In genomic region chr6:38624439-38624838, GRCm38 (mm10) we compare ENCODE assay signal across 11 mouse cellular contexts. TPM values are rescaled to one million over a fixed set of nuclear protein-coding genes. Genes with fewer than 3 reads are reported as not detected.
DNase-seq lines count a peak whose midpoint lies in the region; ATAC-seq and TF ChIP-seq lines count a peak whose summit lies in the region.
"Had no signal": no experiment of that assay in that cellular context is flagged by ENCODE, and none has a peak within 500 bp of the region (broad histone marks: within the 10 kb centered on the region; RNA-seq: fewer than 3 reads in every experiment).

No protein-coding gene starts in this region.

- no peak overlapping the region for H3K27ac ChIP-seq in hindbrain, postnatal 0 days
- H3K27ac ChIP-seq in hindbrain, embryonic 11.5 days (ENCODE audit: low read depth, low read length) = no peak overlapping the region
- peak overlapping the region; percentile 69 to 73 for H3K27ac ChIP-seq in heart, embryonic 14.5 days (replicated peaks in 1 of 2; ENCODE audit: control insufficient read depth in 1 of 2, insufficient read depth in 1 of 2, low read depth in 2 of 2, low read length in 2 of 2)
- no peak overlapping the region for H3K27ac ChIP-seq in forebrain, embryonic 10.5 days
- H3K27ac ChIP-seq: hindbrain, embryonic 12.5 days; limb, embryonic 12.5 days; macrophage; neural tube, embryonic 12.5 days had no signal

- WGBS in hindbrain, postnatal 0 days = 49% methylated on average over 1 of the region's 1 CpGs
- WGBS in hindbrain, embryonic 11.5 days = 86% methylated on average over 1 of the region's 1 CpGs
- WGBS in heart, embryonic 14.5 days = 11% methylated on average over 1 of the region's 1 CpGs
- WGBS in forebrain, embryonic 10.5 days = 98% methylated on average over 1 of the region's 1 CpGs

- no peak overlapping the region for H3K9ac ChIP-seq in hindbrain, postnatal 0 days (replicated peaks; ENCODE audit: low read length)
- no peak overlapping the region for H3K9ac ChIP-seq in hindbrain, embryonic 11.5 days (ENCODE audit: low read depth, low read length)
- H3K9ac ChIP-seq in heart, embryonic 14.5 days (ENCODE audit: low read length) = peak overlapping the region; percentile 22; the same call in 1 of the 2 replicates
- H3K9ac ChIP-seq: hindbrain, embryonic 12.5 days; limb, embryonic 12.5 days; neural tube, embryonic 12.5 days had no signal

- H3K27me3 ChIP-seq in hindbrain, postnatal 0 days (ENCODE audit: insufficient read depth, low read length) = no peaks in the 10 kb centered on the region
- no peaks in the 10 kb centered on the region for H3K27me3 ChIP-seq in hindbrain, embryonic 11.5 days (ENCODE audit: control insufficient read depth, insufficient read depth, low read length)
- H3K27me3 ChIP-seq in heart, embryonic 14.5 days (ENCODE audit: control insufficient read depth, insufficient read depth, low read length) = no peaks in the 10 kb centered on the region
- H3K27me3 ChIP-seq in forebrain, embryonic 10.5 days (ENCODE audit: poor library complexity, severe bottlenecking) = no peaks in the 10 kb centered on the region
- H3K27me3 ChIP-seq: hindbrain, embryonic 12.5 days; limb, embryonic 12.5 days; neural tube, embryonic 12.5 days had no signal

- ATAC-seq in hindbrain, postnatal 0 days = no peak
- ATAC-seq in hindbrain, embryonic 11.5 days (ENCODE audit: low FRiP score) = no peak
- ATAC-seq in heart, embryonic 14.5 days (ENCODE audit: insufficient number of reproducible peaks, insufficient read depth, low FRiP score, low read depth) = 0 out of 2 replicates have a peak, but pooled peaks have one; percentile 49

- DNase-seq in hindbrain, postnatal 0 days (ENCODE audit: low spot score) = peak; percentile 21
- no peak for DNase-seq in hindbrain, embryonic 11.5 days (ENCODE audit: low spot score)
- peak; percentile 26 for DNase-seq in MN1 (ENCODE audit: low spot score)
- peak; percentile 44 to 67 for DNase-seq in adrenal gland, postnatal 36 days
- DNase-seq in embryo, embryonic 10 days (ENCODE audit: low spot score) = no peak
- DNase-seq in forebrain, embryonic 10.5 days (ENCODE audit: extremely low spot score, low spot score) = no peak

- H3K4me3 ChIP-seq in hindbrain, postnatal 0 days (ENCODE audit: low read length) = no peak overlapping the region
- no peak overlapping the region for H3K4me3 ChIP-seq in hindbrain, embryonic 11.5 days (ENCODE audit: low read depth, low read length)
- H3K4me3 ChIP-seq in heart, embryonic 14.5 days (ENCODE audit: control insufficient read depth in 1 of 2, insufficient read depth in 1 of 2, low read depth in 1 of 2, low read length in 2 of 2) = no peak overlapping the region
- no peak overlapping the region for H3K4me3 ChIP-seq in forebrain, embryonic 10.5 days
- H3K4me3 ChIP-seq: hindbrain, embryonic 12.5 days; limb, embryonic 12.5 days; neural tube, embryonic 12.5 days had no signal

- no peaks in the 10 kb centered on the region for H3K4me1 ChIP-seq in hindbrain, postnatal 0 days (ENCODE audit: insufficient read depth, low read length)
- H3K4me1 ChIP-seq in hindbrain, embryonic 11.5 days (replicated peaks; ENCODE audit: control insufficient read depth, insufficient read depth, low read length) = no peaks in the 10 kb centered on the region
- peaks cover 10 to 21% of the 10 kb centered on the region in 2 experiments for H3K4me1 ChIP-seq in heart, embryonic 14.5 days (ENCODE audit: control insufficient read depth in 2 of 2, insufficient read depth in 2 of 2, low read length in 2 of 2)
- no peaks in the 10 kb centered on the region for H3K4me1 ChIP-seq in forebrain, embryonic 10.5 days
- H3K4me1 ChIP-seq: hindbrain, embryonic 12.5 days; limb, embryonic 12.5 days; neural tube, embryonic 12.5 days had no signal

- no peaks in the 10 kb centered on the region for H3K9me3 ChIP-seq in hindbrain, postnatal 0 days (ENCODE audit: low read length)
- no peaks in the 10 kb centered on the region for H3K9me3 ChIP-seq in hindbrain, embryonic 11.5 days (ENCODE audit: control insufficient read depth, low read length)
- H3K9me3 ChIP-seq in heart, embryonic 14.5 days (ENCODE audit: control insufficient read depth, low read length) = no peaks in the 10 kb centered on the region
- no peaks in the 10 kb centered on the region for H3K9me3 ChIP-seq in forebrain, embryonic 10.5 days
- H3K9me3 ChIP-seq: hindbrain, embryonic 12.5 days; limb, embryonic 12.5 days; neural tube, embryonic 12.5 days had no signal

- no peak for TF ChIP-seq CTCF in hindbrain, postnatal 0 days (IDR thresholded peaks at IDR 0.05; ENCODE audit: low read depth)

- no peaks in the 10 kb centered on the region; the same call in 1 of the 2 replicates for H3K36me3 ChIP-seq in hindbrain, postnatal 0 days (ENCODE audit: insufficient read depth, low read length)
- no peaks in the 10 kb centered on the region for H3K36me3 ChIP-seq in hindbrain, embryonic 11.5 days (ENCODE audit: control insufficient read depth, insufficient read depth, low read length)
- peaks cover 19% of the 10 kb centered on the region for H3K36me3 ChIP-seq in heart, embryonic 14.5 days (ENCODE audit: control insufficient read depth, insufficient read depth, low read length)
- peaks cover 54% of the 10 kb centered on the region for H3K36me3 ChIP-seq in forebrain, embryonic 10.5 days (replicated peaks)

- no peak overlapping the region for H3K4me2 ChIP-seq in hindbrain, postnatal 0 days (ENCODE audit: low read depth, low read length)
- H3K4me2 ChIP-seq in hindbrain, embryonic 11.5 days (replicated peaks; ENCODE audit: low read depth, low read length) = no peak overlapping the region
- 0 out of 2 replicates have a peak overlapping the region, but pooled peaks have one; percentile 0 for H3K4me2 ChIP-seq in heart, embryonic 14.5 days (ENCODE audit: low read length)
- H3K4me2 ChIP-seq: hindbrain, embryonic 12.5 days; limb, embryonic 12.5 days; neural tube, embryonic 12.5 days had no signal

RNA-seq across cellular contexts. Expression of gene Klrg2, which starts 12.6 kb away (rescaled TPM):
- total RNA-seq in hindbrain, postnatal 0 days (2014; rRNA removed) = 0.29 and 0.73 TPM in 2 replicates
- polyA plus RNA-seq in hindbrain, postnatal 0 days (2015; fragmentation: Nextera tagmentation; extraction: Ambion mirVana) = 0.48 TPM in 2 replicates
- polyA plus RNA-seq in hindbrain, embryonic 11.5 days (2014; fragmentation: Nextera tagmentation; extraction: Ambion mirVana) = 0.08 and 0.14 TPM in 2 replicates
- total RNA-seq in adrenal gland, postnatal 36 days (2021) = 1 to 10 TPM; 3.2 to 4.3 TPM
- 0.16 and 0.26 TPM in 2 replicates for polyA plus RNA-seq in heart, embryonic 14.5 days (2014; fragmentation: Nextera tagmentation; extraction: Ambion mirVana)
- polyA plus RNA-seq in forebrain, embryonic 10.5 days (2016; fragmentation: Nextera tagmentation; extraction: Ambion mirVana) = 0.06 TPM in 2 replicates

RNA-seq across cellular contexts. Expression of gene Clec2l, which starts 38.4 kb away (rescaled TPM):
- 114 and 143 TPM in 2 replicates for total RNA-seq in hindbrain, postnatal 0 days (2014; rRNA removed)
- polyA plus RNA-seq in hindbrain, postnatal 0 days (2015; fragmentation: Nextera tagmentation; extraction: Ambion mirVana) = 50.9 and 53.0 TPM in 2 replicates
- polyA plus RNA-seq in hindbrain, embryonic 11.5 days (2014; fragmentation: Nextera tagmentation; extraction: Ambion mirVana) = 1.7 and 2.2 TPM in 2 replicates
- total RNA-seq in adrenal gland, postnatal 36 days (2021) = 1 to 10 TPM in 1 of 2 experiments, under 1 TPM in 1; 0.99 to 4.1 TPM
- 2.3 and 2.4 TPM in 2 replicates for polyA plus RNA-seq in heart, embryonic 14.5 days (2014; fragmentation: Nextera tagmentation; extraction: Ambion mirVana)
- 0.26 and 0.74 TPM in 2 replicates for polyA plus RNA-seq in forebrain, embryonic 10.5 days (2016; fragmentation: Nextera tagmentation; extraction: Ambion mirVana)
- polyA plus RNA-seq: macrophage had no signal

Comparison
In these comparisons a context has a peak if more than half of its experiments do, and no peak if none do; other contexts are left out.
1. DNase-seq: peak in hindbrain, postnatal 0 days (single experiment), MN1 (single experiment) and adrenal gland, postnatal 36 days (2 of 2); none in hindbrain, embryonic 11.5 days (single experiment), embryo, embryonic 10 days (single experiment) and forebrain, embryonic 10.5 days (single experiment).
2. RNA of gene Clec2l, which starts 38.4 kb away (polyA plus RNA-seq): 50.9 to 53.0 TPM in hindbrain, postnatal 0 days; 2.3 to 2.4 TPM in heart, embryonic 14.5 days, 1.7 to 2.2 TPM in hindbrain, embryonic 11.5 days and 0.26 to 0.74 TPM in forebrain, embryonic 10.5 days; every median in the first group is over 10 times any median in the second.
3. H3K27ac ChIP-seq: peak in heart, embryonic 14.5 days (2 of 2); none in hindbrain, postnatal 0 days (single experiment), hindbrain, embryonic 11.5 days (single experiment) and forebrain, embryonic 10.5 days (single experiment).